Mouse (Mus musculus): ENCODE results near the gene Prkaca. TPM values are rescaled to one million over a fixed set of nuclear protein-coding genes. Genes with fewer than 3 reads are reported as not detected.
A peak's percentile ranks its signal among the peaks of the same experiment; 100 is the strongest.

Prkaca gene
- total and polyA plus RNA-seq, 3 experiments, result 154 to 327 (median 269) TPM

- peak; percentile 70 for DNase-seq
These were observed 66.3 kb downstream of the Prkaca start for GRCm38 (mm10) chr8:84039050-84039449.

DNA sequence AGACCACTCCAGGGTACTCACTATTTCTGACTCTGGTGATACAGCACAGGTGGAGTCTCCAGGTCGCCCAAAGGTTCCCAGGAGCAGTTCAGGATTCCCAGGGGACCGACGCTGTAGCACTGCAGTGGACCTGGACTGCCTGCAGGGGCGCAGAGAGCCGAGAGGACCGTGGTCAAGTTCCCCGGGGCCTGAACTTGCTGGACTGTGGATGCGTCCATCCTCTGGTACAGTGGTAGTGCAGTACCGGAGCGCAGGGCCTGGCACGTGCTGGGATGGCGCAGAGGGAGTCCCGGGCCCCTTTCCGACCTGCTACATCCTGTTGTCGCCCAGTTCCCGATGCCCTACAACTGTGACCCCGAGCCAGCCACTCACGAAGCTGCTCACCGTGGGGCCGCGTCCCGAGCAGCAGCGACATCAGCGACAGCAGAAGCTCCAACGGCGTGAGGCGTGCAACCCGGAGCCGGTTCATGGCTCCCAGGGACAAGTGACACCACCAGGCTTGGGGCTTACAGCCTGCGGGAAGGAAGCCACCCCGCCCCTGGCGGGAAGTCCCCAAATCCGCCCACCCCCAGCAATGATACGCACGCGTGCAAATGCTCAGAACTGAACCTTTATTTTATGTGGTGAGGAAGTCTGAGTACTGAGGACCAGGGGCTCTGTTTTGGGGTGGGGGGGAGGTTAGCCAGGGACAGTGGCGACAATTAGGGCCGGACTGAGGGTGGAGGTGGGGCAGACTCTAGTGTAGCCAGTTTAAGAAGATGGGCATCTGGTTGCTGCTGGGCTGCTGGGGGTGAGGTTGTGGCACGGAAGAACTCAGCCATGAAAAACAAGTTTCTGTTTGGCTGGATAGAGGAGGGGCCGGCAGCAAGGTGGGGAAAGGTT lies 69.5 kb downstream of the Prkaca start, which contains the start of gene Il27ra:
Gene Il27ra, minus strand, starts transcription at position 524 of the 882 bp plus-strand sequence.
- peak; percentile 76 for DNase-seq

- DNase-seq, result no peak
These were observed 70.2 kb downstream of the Prkaca start for GRCm38 (mm10) chr8:84042948-84043342.

- DNase-seq, result no peak
These were observed 71.3 kb downstream of the Prkaca start for GRCm38 (mm10) chr8:84044103-84044502.

GRCm38 (mm10) chr8:84044900-84045299 lies 72.1 kb downstream of the Prkaca start, which contains the start of gene Rln3:
Rln3 (minus strand) TSS chr8:84045000.
- no peak for DNase-seq

Small RNA genes lying within 50 kb of the gene (microRNA-seq; reads per million reads assigned to microRNA genes)
- 0 reads per million in 2 experiments for gene Gm44330
- gene Gm44450, result 0 reads per million in 2 experiments
- gene Mir1199, result 0.22 to 0.83 reads per million in 2 experiments
- gene Mir8111, result 4.4 to 6.6 reads per million in 2 experiments

Other genes with a start within 250 kb of the Prkaca start
- 10 to 100 TPM; 31.5 to 40.7 TPM for gene Adgre5, start 231.7 kb upstream of the Prkaca start, total RNA-seq (2021)
- 34.5 and 35.2 TPM in 2 replicates for gene Adgre5, start 231.7 kb upstream of the Prkaca start, polyA plus RNA-seq (2012; rRNA removed)
- gene Adgrl1, start 72.9 kb upstream of the Prkaca start, total RNA-seq (2021), result 10 to 100 TPM; 58.4 to 97.0 TPM
- gene Adgrl1, start 72.9 kb upstream of the Prkaca start, polyA plus RNA-seq (2012; rRNA removed), result 101 and 112 TPM in 2 replicates
- gene Gm10644, start 17.8 kb upstream of the Prkaca start, total RNA-seq (2021), result 1 to 10 TPM; 1.7 to 1.9 TPM
- gene Gm10644, start 17.8 kb upstream of the Prkaca start, polyA plus RNA-seq (2012; rRNA removed), result 2.5 and 3.7 TPM in 2 replicates
- 1 to 10 TPM; 2.5 to 3.4 TPM for gene Asf1b, start 17.5 kb upstream of the Prkaca start, total RNA-seq (2021)
- gene Asf1b, start 17.5 kb upstream of the Prkaca start, polyA plus RNA-seq (2012; rRNA removed), result 13.6 and 15.4 TPM in 2 replicates
- 10 to 100 TPM; 27.1 to 45.3 TPM for gene Samd1, start 24.7 kb downstream of the Prkaca start, total RNA-seq (2021)
- 32.1 and 37.6 TPM in 2 replicates for gene Samd1, start 24.7 kb downstream of the Prkaca start, polyA plus RNA-seq (2012; rRNA removed)
- under 1 TPM; 0.21 to 0.46 TPM for gene 1700067K01Rik, start 28.5 kb downstream of the Prkaca start, total RNA-seq (2021)
- gene 1700067K01Rik, start 28.5 kb downstream of the Prkaca start, polyA plus RNA-seq (2012; rRNA removed), result 0.13 and 0.66 TPM in 2 replicates
- not detected for gene 2210011C24Rik, start 39.2 kb downstream of the Prkaca start, total RNA-seq (2021)
- 0.19 and 0.87 TPM in 2 replicates for gene 2210011C24Rik, start 39.2 kb downstream of the Prkaca start, polyA plus RNA-seq (2012; rRNA removed)
- 1 to 10 TPM in 1 of 2 experiments, under 1 TPM in 1; 0.26 to 2.5 TPM for gene Palm3, start 48.5 kb downstream of the Prkaca start, total RNA-seq (2021)
- gene Palm3, start 48.5 kb downstream of the Prkaca start, polyA plus RNA-seq (2012; rRNA removed), result 0.59 and 1.2 TPM in 2 replicates
- gene Il27ra, start 69.6 kb downstream of the Prkaca start, total RNA-seq (2021), result 1 to 10 TPM; 2.0 to 2.5 TPM
- 2.0 and 2.7 TPM in 2 replicates for gene Il27ra, start 69.6 kb downstream of the Prkaca start, polyA plus RNA-seq (2012; rRNA removed)
- not detected for gene Rln3, start 72.0 kb downstream of the Prkaca start, total RNA-seq (2021)
- 0.36 and 0.46 TPM in 2 replicates for gene Rln3, start 72.0 kb downstream of the Prkaca start, polyA plus RNA-seq (2012; rRNA removed)
- 1 to 10 TPM; 1.6 to 4.1 TPM for gene Gm10643, start 92.1 kb downstream of the Prkaca start, total RNA-seq (2021)
- gene Gm10643, start 92.1 kb downstream of the Prkaca start, polyA plus RNA-seq (2012; rRNA removed), result 0.36 and 0.55 TPM in 2 replicates
- 10 to 100 TPM; 17.1 to 19.9 TPM for gene Rfx1, start 93.8 kb downstream of the Prkaca start, total RNA-seq (2021)
- gene Rfx1, start 93.8 kb downstream of the Prkaca start, polyA plus RNA-seq (2012; rRNA removed), result 34.5 and 36.6 TPM in 2 replicates
- gene Dcaf15, start 131.8 kb downstream of the Prkaca start, total RNA-seq (2021), result 10 to 100 TPM; 14.4 to 18.2 TPM
- 60.2 and 62.7 TPM in 2 replicates for gene Dcaf15, start 131.8 kb downstream of the Prkaca start, polyA plus RNA-seq (2012; rRNA removed)
- gene Podnl1, start 153.0 kb downstream of the Prkaca start, total RNA-seq (2021), result under 1 TPM; 0.23 to 0.31 TPM
- gene Podnl1, start 153.0 kb downstream of the Prkaca start, polyA plus RNA-seq (2012; rRNA removed), result 2.4 and 2.5 TPM in 2 replicates
- 10 to 100 TPM; 28.5 to 39.0 TPM for gene Cc2d1a, start 174.9 kb downstream of the Prkaca start, total RNA-seq (2021)
- gene Cc2d1a, start 174.9 kb downstream of the Prkaca start, polyA plus RNA-seq (2012; rRNA removed), result 35.8 and 37.1 TPM in 2 replicates
- gene 4930432K21Rik, start 175.0 kb downstream of the Prkaca start, total RNA-seq (2021), result under 1 TPM; 0.17 to 0.35 TPM
- 0.44 and 0.48 TPM in 2 replicates for gene 4930432K21Rik, start 175.0 kb downstream of the Prkaca start, polyA plus RNA-seq (2012; rRNA removed)
- gene Nanos3, start 212.2 kb downstream of the Prkaca start, total RNA-seq (2021), result 1 to 10 TPM; 1.1 to 1.3 TPM
- gene Nanos3, start 212.2 kb downstream of the Prkaca start, polyA plus RNA-seq (2012; rRNA removed), result 0.36 and 1.0 TPM in 2 replicates

All from adrenal gland, adult 2 months (tissue).